Mouse (Mus musculus): ENCODE results near the gene Srgap2.

- TF ChIP-seq CTCF (IDR thresholded peaks at IDR 0.05; ENCODE audit: low read depth) (no peak), EP300 (IDR thresholded peaks at IDR 0.05; ENCODE audit: low read depth) (no peak)
Measured at GRCm38 (mm10) chr1:131245089-131245856, 281.9 kb downstream of the Srgap2 start, which contains the start of gene Rassf5.

Measured in liver, postnatal 0 days (tissue).